Mouse (Mus musculus) layer of hippocampus, postnatal 10 days (tissue): ENCODE measurements around the gene Lpcat1. TPM values are rescaled to one million over a fixed set of nuclear protein-coding genes. Genes with fewer than 3 reads are reported as not detected.

Experiments
- DNase-seq, 2 experiments: peaks; one replicate each; pipeline ENCODE4 v3.0.0; 2021; ENCODE audit warnings: low spot score in 2 of 2
- total RNA-seq, 2 experiments: library from RNA; stranded (reverse); gene quantifications; 2 replicates each; pipeline ENCODE4 v1.2.3; 2021

Gene Lpcat1
- total RNA-seq, 2 experiments from 2014 or later: 75.5 to 77.8 TPM

DNA sequence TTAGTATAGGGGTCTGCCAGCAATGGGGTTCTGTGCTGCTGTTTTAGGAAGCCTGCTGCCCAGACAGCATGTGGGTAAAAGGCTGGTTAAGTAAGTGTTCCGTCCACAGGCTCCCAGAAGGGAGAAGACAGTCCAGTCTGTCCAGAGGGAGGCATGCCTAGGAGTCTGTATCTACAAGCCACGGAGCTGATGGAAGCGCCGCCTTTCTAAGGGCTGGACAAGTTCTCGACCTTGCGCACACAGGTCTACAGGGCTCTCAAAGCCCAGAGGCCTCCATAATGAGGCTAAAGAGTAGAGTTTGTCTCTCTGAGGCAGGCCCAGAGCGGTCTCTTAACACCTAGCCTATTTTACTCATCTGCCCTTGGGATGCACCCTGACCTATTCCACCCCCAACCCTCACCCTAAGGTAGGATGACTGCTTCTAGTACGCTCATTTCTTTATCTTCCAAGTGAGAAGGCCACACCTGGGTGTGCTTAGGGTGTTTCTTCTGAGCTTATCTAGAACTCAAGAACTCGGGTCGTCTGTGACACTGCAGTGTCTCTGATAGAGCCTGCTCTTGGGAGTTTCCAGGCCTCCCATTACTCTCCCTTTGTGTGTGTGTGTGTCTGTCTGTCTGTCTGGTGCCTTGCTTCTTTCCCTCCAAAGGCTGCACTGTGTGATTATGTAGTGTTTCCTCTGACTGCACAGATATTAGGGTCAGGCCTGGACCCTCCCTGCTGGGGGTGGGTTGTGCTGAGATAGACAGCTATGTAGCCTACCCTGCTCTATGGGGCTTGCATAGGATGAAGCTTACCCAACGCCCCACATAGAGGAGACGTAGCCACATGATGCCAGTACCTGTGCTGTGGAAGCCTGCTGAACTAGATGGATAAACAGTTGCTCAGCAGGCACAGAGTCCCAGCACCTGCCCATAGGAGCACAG is 8.3 kb downstream of the Lpcat1 start:
- DNase-seq: no peak

DNA sequence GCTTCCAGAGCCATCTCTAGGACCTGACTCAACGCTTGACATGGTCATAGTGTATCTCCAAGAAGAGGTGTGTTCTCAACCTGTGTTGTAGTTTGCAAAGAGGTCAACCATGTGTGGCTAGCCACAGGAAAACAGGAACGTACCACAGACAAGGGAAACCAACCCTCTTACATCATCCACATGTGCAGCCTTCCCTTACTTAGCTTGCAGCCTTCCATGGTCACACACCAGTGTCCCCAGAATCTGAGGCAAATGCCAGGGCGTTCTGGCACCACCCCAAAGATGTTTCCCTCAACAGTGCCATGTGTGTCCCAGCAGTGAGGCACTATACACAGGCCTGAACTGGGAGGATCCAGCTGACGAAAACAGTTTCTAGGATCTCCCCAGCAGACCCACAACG is 9.3 kb downstream of the Lpcat1 start:
- DNase-seq: no peak

DNA sequence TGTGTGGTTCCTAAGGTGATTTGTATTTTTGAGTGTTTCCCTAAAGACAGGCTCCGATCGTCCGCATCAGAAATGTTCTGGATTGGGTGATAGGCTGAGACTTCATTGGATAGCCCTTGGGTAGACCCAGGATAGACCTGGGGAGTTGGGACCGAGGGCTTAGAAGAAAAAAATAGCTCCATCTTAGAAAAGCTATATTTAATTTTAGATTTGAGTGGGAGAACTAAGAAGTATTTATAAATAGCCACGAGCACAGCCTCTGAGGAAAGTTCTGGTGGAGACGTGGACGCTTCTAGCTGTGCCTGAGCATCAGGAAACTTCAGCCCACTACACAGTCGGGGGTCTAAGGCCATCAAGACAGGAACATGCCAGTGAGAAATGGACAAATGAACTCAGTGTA is 9.8 kb downstream of the Lpcat1 start:
- DNase-seq: no peak

DNA sequence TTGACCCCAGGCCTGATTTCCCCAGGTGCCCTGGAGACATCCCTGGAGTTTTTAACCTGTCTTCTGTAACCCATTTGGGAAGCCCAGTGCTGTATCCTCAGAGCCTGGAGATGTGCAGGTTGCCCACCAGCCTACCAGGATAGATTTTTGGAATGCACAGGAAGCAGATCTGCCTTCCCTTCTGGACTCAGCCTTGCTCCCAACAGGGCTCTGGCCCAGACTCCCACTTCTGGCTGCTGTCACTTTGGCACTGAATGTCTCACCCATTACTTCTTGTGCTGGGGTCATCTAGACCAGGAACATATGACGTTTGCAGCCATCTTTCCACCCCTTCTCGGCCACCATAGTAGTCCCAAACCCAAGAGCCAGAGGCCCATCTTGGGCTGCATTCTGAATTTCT is 10.8 kb downstream of the Lpcat1 start:
- DNase-seq: no peak

DNA sequence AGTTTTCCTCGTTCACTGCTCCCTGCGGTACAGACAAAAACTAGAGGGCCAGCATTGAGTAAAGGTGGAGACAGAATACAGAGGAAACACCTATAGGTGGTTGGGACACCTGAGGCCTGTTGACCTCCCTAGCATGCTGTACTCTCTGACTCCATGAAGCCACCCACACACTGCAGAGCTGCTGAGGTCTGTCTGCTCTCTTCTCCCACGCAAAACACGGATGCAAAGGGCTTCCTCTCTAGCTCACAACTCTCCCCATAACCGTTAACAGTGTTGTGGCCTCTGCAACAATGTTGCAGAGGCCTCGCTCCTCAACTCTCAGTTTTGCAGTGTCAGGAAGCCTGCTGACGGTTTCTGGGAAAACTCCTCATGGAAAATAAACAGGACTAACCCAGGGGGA is 15.5 kb downstream of the Lpcat1 start:
- DNase-seq: no peak

DNA sequence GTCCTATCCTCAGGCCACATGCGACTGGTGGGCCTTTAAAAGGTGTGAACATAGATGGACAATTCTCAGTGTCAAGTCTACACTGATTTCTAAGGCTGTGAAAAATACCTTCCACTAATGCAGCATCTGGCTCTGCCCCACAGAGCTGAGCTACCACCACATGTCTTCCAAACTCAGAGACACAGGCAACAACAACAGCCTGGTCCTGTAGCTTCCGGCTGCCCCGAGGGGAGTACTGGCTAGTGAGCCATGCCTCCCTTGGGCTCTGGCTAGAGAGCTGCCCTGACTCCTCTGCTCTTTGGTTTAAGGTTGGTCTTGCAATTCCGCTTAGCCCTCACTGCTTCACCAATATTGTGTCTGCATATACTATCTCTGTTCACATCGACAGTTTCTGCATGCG is 16.3 kb downstream of the Lpcat1 start:
- DNase-seq: no peak

DNA sequence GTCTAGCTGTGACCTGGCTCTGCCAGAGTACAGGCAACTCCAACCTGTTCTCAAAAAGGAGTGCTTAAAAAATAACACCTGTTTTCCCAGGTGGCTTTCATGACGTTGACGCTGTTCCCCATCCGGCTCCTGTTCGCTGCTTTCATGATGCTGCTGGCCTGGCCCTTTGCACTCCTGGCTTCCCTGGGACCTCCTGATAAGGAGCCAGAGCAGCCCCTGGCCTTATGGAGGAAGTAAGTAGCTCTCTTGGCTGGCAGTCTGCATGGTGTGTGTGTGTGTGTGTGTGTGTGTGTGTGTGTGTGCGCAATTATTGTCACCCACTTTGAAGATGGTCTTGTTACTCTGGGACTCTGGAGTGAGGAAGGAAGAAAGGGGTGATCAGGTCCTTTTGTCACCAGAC is 17.2 kb downstream of the Lpcat1 start:
- no peak for DNase-seq

DNA sequence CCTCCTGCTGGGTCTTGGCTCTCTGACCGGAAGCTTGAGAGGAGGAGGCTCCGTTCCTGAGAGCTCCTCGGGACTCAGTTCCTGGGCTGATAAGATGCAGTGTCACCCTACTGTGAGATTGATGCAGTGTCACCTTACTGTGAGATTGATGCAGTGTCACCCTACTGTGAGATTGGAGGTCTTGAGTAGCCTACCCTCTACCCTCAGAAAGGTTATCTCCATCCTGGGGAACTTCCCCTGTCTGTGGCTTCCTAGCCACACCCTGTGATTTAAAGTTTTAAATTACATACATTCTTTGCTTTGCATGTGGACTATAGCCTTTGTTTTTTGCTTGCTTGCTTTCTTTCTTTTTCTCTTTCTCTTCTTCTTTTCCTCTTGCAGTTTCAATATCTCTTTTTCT is 21.1 kb downstream of the Lpcat1 start:
- DNase-seq: no peak

DNA sequence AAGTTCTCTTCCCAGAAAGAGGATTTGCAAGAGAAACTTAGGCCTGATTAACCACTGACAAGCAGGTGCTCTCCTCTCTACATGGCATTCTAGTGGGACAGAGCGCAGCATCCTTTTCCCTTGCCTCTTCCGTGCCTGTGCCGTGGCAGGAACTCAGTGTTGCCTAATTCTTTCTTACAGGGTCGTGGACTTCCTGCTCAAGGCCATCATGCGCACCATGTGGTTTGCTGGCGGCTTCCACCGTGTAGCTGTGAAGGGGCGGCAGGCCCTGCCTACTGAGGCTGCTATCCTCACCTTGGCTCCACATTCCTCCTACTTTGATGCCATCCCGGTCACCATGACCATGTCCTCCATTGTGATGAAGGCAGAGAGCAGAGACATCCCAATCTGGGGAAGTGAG is 21.7 kb downstream of the Lpcat1 start:
- no peak for DNase-seq

DNA sequence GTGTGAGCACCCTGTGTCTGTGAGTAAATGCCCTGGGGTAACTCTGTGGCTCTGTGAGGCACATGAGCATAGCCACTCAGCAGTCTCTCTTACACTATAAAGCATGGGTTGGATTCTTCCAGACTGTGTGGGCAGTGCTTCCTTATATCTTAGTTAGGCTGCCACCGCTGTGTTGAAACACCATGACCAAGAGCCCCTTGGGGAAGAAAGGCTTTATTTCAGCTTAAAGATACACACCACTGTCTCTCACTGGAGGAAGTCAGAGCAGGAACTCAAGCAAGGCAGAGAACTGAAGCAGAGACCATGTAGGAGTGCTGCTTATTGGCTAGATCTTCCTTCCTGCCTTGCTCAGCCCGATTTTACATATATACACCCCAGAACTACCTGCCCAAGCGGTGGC is 23.0 kb downstream of the Lpcat1 start:
- no peak for DNase-seq

DNA sequence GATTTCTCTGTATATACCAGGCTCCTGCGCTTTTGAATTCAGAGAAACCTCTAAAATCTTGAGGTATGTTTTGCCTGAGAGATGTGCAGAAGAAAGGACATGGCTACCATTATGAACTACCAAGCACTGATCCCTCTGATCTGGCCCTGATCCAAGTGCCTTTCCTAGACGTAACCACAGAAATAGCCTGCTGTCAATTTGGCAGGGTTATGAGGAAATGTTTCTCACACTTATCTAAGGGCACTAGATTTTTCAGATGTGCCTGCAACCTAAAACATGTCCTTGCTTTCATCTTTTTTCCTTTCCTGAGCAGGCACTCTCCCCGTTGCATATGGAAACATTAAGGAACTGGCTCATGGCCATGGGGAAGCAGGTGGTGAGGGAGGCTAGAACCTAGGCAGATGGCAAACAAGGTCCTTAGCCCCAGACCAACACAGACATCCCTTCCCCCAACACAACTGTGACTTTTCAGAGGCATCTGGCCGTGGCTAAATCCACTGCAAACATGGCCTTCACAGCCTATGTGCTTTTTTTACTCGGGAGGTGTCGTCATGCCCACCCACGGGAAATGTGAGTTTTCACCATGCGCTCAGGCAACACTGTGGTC is 23.7 kb downstream of the Lpcat1 start:
- DNase-seq: no peak

DNA sequence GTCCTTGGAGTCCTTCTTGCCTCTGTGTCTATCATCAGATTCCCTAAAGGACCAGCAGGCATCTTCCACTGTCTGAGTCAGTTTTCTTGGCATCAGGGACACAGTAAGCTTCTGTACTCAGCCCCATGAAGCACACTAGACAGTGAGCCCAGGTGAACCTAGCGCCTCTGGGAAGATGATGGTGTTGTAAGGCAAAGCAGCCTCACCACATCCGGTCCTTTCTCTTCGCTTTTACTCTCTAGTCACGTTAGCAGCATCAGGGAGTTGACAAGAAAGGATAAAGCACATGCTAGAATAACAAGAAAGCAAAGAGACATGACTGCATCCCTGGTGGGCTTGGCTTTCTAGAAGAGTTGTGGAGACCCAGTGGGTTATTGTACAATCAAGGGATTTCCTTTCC is 26.2 kb downstream of the Lpcat1 start:
- no peak for DNase-seq

DNA sequence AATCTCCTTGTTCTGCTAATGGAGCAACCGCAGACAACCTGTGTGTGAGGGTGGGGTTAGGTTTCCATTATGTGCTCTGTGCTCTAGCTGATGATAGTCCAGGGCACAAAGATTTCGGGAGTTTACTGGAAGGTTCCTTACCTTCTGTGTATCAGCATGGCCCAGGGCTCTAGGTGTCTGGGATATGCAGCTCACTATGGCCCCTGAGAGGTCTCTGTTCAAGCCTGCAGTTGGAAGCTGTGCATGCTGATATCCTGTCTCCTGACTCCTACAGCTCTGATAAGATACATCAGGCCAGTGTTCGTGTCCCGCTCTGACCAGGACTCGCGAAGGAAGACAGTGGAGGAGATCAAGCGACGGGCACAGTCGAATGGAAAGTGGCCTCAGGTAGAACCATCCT is 27.5 kb downstream of the Lpcat1 start:
- DNase-seq: no peak

DNA sequence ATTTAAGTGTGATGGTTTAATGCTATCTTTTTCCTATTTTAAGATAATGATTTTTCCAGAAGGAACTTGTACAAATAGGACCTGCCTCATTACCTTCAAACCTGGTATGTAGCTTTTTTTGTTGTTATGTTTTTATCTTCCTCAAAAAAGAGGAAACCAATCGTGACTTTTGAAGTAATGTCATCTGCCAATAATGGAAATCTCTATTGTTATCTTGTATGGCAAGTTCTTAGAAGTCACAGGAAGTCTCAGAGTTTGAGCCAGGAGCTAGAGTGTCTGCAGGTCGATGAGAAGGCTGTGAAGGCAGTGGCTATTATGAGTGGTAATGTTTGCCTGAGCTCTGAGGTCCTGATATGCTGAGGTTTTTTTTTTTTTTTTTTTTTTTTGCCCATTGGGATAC is 29.1 kb downstream of the Lpcat1 start:
- no peak for DNase-seq

DNA sequence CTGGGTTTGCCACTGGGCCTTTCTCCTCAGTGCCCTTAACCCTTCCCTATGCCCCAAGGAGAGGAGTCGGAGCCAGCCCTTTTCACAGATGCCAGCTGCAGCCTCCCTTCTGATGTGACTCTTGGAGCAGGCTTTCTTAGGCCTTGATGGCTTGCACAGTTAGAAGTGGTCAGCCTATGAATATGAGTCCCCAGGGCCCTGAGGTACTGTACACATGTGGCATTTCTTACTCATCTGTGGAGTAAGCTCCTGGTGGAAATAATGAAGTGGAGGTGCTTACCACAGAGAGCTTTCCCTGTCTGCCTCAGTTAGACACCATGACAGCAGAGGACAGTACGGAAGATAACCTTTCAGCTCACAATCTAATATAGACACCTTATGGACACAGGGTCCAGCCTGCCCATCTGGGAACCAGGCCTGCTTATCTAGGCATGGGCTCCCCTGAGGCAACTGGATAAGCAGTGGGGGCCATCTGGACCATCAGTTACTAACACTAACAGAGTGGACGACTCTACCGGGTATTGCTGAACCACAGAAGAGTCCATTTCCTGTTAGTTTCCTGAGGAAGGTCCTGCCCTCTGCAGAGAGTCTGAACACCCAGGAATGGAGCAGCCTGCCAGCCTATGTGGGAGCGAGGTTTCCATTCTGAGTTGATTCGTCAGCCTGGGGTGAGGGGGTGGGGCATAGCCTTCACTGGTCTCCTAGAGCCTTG is 33.1 kb downstream of the Lpcat1 start:
- no peak for DNase-seq

DNA sequence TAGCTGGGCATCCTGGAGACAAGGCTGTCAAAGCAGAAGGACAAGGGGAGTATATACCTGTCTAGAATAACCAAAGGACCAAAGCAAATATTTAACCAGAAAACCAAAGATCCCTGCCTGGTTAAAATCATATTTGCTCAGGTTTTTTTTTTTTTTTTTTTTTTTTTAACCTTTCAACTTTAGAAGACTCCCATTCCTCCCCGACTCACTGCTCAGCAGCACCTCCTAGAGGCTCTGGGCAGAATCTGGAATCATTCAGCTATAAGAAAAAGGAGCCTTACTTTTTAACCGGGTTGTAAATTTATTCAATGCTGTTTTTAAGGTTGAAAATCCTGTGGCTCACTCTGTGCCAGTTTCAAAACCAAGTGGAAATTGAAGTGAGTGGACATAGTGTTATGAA is 35.7 kb downstream of the Lpcat1 start:
- DNase-seq: no peak

DNA sequence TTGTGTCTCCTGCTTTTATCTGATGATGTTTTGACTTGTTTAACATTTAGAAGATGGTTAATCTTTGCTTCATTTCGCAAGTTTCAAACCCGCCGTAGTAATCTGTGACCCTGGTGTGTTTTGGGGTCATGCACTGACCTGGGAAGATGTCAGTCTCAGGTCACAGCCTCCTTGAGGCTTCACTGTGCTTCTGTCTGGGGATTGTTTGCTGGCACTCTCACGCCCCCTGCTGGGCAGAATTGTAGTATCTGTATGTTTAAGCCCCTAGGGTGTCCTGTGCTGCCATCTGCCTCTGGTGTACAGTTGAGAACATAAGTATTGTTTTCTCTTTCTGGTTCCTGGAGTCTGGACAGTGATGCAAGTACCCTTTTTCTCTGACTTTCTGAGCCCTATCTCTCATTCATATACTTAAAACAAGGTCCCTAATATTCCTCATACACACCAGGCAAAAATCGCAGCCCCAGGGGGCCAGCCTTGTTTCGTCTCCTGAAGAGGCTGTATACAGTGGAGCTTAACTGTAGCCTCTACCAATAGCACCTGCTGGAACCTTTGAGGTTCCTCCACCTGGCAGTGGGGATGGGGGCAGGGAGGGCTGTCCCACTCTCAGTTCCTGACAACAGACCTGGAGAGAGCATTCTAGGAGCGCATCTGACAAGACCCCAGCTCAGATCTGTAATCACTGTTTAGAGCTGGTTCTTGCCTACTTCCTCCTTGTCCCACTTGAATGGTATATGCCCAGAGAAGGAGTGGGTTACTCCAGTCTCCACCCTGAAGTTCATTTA is 38.9 kb downstream of the Lpcat1 start:
- DNase-seq: peak; percentile 87 to 90

DNA sequence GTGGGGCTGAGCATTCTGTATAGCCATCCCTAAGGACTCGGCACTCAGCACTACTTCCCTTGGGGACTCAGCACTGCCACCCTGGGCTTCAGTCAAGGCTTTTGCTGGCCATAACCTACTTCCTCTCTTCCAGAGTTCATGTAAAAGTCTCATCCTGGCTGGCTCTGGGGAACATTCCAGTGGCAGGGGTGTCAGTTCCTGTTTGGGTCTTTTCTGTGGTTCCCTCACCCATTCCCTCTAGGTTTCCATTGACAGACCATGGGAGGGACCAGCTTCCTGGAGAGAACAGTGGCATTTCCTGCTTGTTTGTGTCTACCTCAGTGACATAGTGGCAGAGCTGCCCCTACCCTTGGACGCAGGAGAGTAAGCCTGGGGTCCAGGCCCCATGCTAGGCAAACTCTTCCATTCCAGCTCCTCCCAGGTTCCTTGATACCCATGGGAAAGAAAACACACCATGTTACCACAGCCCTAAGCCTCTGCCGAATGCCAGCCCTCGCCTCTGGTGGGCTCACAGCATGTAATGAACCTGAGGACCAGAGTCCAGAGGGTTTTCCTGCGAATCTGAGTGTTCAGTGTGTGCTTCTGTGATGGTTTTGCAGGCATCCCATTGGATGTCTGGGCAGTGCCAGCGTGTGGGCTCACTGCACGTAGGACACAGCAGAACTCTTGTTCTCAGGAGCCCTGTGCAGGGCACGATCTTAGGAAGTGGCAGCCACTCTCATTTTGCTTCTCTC is 42.0 kb downstream of the Lpcat1 start:
- no peak for DNase-seq

DNA sequence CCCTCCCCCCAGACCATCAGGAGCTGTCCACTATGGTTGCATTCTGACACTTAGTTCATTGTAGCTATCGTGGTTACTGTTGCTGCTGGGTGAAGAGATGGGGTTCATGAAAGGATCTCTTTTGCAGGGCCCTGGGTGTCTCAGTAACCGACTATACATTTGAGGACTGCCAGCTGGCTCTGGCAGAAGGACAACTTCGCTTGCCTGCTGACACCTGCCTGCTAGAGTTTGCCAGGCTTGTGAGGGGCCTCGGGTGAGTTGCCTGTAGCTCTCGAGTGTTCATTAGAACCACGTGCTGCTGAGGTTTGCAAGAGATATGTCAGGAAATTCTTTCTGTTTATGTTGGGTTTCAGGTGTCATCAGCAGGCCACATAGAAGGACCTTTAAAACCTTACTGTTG is 42.9 kb downstream of the Lpcat1 start:
- peak in 1 of 2 experiments; percentile 45 for DNase-seq

DNA sequence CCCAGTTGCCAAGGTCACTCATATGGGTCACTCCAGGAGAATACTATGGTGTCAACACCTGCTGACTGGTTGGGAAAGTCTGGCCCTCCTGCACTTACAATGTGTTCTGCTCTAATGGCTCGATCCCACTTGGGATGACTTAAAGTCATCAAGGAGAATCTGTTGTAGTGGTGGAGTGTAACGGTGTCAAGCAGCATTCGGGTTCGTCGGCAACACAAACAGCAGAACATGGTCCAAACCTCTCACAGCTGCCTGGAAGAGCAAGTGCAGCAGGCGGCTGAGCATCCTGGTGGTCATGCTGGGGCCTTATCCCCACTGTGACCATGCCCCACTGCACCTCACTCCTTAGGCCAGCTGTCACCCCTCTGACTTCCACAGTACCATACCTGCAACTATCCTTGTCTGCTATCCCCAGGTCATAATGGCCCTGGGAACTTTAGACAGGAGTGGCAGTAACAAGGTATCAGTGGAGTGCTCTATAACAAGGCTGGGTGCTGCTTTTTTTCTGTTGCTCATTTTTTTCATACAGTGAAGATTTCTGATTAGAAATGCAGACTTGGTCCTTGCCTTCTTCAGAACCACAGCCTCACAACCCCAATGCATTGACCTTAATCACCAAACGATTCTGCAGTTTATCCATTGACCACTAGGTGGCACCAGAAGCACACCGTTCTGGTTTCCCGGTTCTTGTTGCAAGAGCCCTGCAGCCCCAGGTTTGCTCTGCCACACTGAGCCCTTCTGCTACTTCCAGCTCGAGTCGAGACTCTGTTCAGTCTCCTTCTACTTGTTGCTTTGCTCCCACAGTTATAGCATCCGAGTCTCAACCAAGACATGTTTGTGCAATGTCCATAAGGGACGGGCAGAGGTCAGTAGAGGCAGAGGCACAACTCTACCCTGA is 46.0 kb downstream of the Lpcat1 start:
- DNase-seq: peak; percentile 86
